Mouse (Mus musculus): ENCODE results near the gene Orc2. TPM values are rescaled to one million over a fixed set of nuclear protein-coding genes. Genes with fewer than 3 reads are reported as not detected.
A peak's percentile ranks its signal among the peaks of the same experiment; 100 is the strongest.

The Orc2 gene
- total and polyA plus RNA-seq, 3 experiments, result 48.6 to 151 (median 99.1) TPM

- in situ Hi-C loops (cut with MboI; ENCODE audit: low pct_ligation_motif_present, low pct_unique_long_range_greater_than_20kb, low sequenced_read_pairs) (no loop called here), dilution Hi-C loops (cut with MboI; ENCODE audit: extremely low pct_ligation_motif_present, extremely low pct_unique_long_range_greater_than_20kb, low sequenced_read_pairs) (no loop called here)
- peaks cover 5 to 24% of the 10 kb centered on the region in 2 experiments for H3K4me1 ChIP-seq (ENCODE audit: control insufficient read depth in 1 of 2, insufficient read depth in 2 of 2)
- no peak for DNase-seq (ENCODE audit: extremely low read depth)
- H3K36me3 ChIP-seq (replicated peaks in 1 of 2; ENCODE audit: control insufficient read depth in 1 of 2, insufficient read depth in 1 of 2, low read length in 1 of 2), result peaks cover 35 to 64% of the 10 kb centered on the region in 2 experiments
- no peak overlapping the region for H3K4me2 ChIP-seq (ENCODE audit: insufficient read depth, low read depth, poor library complexity, severe bottlenecking)
- peaks cover 37% of the 10 kb centered on the region for H3K79me2 ChIP-seq (replicated peaks; ENCODE audit: control insufficient read depth, extremely low read depth, insufficient read depth, poor library complexity, severe bottlenecking)
- TF ChIP-seq MAX (IDR thresholded peaks at IDR 0.05; ENCODE audit: low read length) (no peak), CTCF (conservative IDR thresholded peaks at IDR 0.05 in 1 of 2, IDR thresholded peaks at IDR 0.05 in 1 of 2; ENCODE audit: low read depth in 2 of 2, low read length in 2 of 2) (peak in 1 of 2 experiments; percentile 20; a peak in 2 of 4 replicates)
- no peak overlapping the region for H3K27ac ChIP-seq (ENCODE audit: insufficient read depth, low read depth)
- no peak overlapping the region for H3K9ac ChIP-seq (ENCODE audit: insufficient read depth, low read depth)
- H3K4me3 ChIP-seq (replicated peaks in 1 of 3; ENCODE audit: low read depth in 2 of 3, low read length in 2 of 3, poor library complexity in 1 of 3), result no peak overlapping the region
- H3K27me3 ChIP-seq (replicated peaks), result no peaks in the 10 kb centered on the region
- peaks cover 3% of the 10 kb centered on the region for H3K9me3 ChIP-seq (replicated peaks; ENCODE audit: low read length)
Measured at GRCm38 (mm10) chr1:58448396-58448795, 56.5 kb downstream of the Orc2 start.

DNA sequence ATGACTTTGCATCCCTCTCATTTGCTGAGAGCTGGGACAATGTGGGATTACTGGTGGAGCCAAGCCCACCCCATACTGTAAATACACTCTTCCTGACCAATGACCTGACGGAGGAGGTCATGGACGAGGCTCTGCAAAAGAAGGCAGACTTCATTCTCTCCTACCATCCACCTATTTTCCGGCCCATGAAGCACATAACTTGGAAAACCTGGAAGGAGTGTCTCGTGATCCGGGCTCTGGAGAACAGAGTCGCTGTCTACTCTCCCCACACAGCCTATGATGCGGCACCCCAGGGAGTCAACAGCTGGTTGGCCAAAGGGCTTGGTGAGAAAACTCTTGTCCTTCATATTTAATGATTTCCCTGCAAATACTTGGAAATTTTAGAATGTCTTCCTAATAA, 57.1 kb downstream of the Orc2 start:
- Histone ChIP-seq H3K9me3 (replicated peaks; ENCODE audit: low read length) (no peaks in the 10 kb centered on the region), H3K9ac (ENCODE audit: insufficient read depth, low read depth) (no peak overlapping the region), H3K27me3 (replicated peaks) (no peaks in the 10 kb centered on the region), H3K4me2 (ENCODE audit: insufficient read depth, low read depth, poor library complexity, severe bottlenecking) (no peak overlapping the region), H3K4me1 (ENCODE audit: control insufficient read depth in 1 of 2, insufficient read depth in 2 of 2) (peaks cover 5 to 24% of the 10 kb centered on the region in 2 experiments), H3K79me2 (replicated peaks; ENCODE audit: control insufficient read depth, extremely low read depth, insufficient read depth, poor library complexity, severe bottlenecking) (peaks cover 37% of the 10 kb centered on the region), H3K36me3 (replicated peaks in 1 of 2; ENCODE audit: control insufficient read depth in 1 of 2, insufficient read depth in 1 of 2, low read length in 1 of 2) (peaks cover 29 to 61% of the 10 kb centered on the region in 2 experiments), H3K27ac (ENCODE audit: insufficient read depth, low read depth) (no peak overlapping the region), H3K4me3 (replicated peaks in 1 of 3; ENCODE audit: low read depth in 2 of 3, low read length in 2 of 3, poor library complexity in 1 of 3) (no peak overlapping the region)
- DNase-seq (ENCODE audit: extremely low read depth), result no peak
- dilution Hi-C loops (cut with MboI; ENCODE audit: extremely low pct_ligation_motif_present, extremely low pct_unique_long_range_greater_than_20kb, low sequenced_read_pairs) (no loop called here), in situ Hi-C loops (cut with MboI; ENCODE audit: low pct_ligation_motif_present, low pct_unique_long_range_greater_than_20kb, low sequenced_read_pairs) (no loop called here)
- TF ChIP-seq SMC3 (IDR thresholded peaks at IDR 0.05; ENCODE audit: low read depth, low read length) (no peak), JUND (conservative IDR thresholded peaks at IDR 0.05; ENCODE audit: low read depth, low read length) (no peak), ELF1 (IDR thresholded peaks at IDR 0.05; ENCODE audit: low read depth, low read length) (no peak), MAX (IDR thresholded peaks at IDR 0.05; ENCODE audit: low read length) (no peak), MEF2A (IDR thresholded peaks at IDR 0.05; ENCODE audit: borderline replicate concordance, low read depth, low read length) (no peak), IRF4 (IDR thresholded peaks at IDR 0.05; ENCODE audit: low read depth, low read length) (no peak), GABPA (IDR thresholded peaks at IDR 0.05; ENCODE audit: insufficient replicate concordance, low read depth, low read length) (no peak), BHLHE40 (IDR thresholded peaks at IDR 0.05; ENCODE audit: low read depth, low read length) (no peak), PAX5 (IDR thresholded peaks at IDR 0.05; ENCODE audit: low read length) (no peak), UBTF (IDR thresholded peaks at IDR 0.05; ENCODE audit: low read depth, low read length) (no peak), MXI1 (IDR thresholded peaks at IDR 0.05; ENCODE audit: low read depth, low read length) (no peak), ZMIZ1 (IDR thresholded peaks at IDR 0.05; ENCODE audit: low read depth, low read length) (no peak), TCF12 (IDR thresholded peaks at IDR 0.05; ENCODE audit: low read depth, low read length) (no peak), TBP (conservative IDR thresholded peaks at IDR 0.05; ENCODE audit: low read depth, low read length) (no peak), ZKSCAN1 (IDR thresholded peaks at IDR 0.05; ENCODE audit: borderline replicate concordance, low read depth, low read length) (no peak), HCFC1 (IDR thresholded peaks at IDR 0.05; ENCODE audit: low read depth, low read length) (no peak), ETS1 (conservative IDR thresholded peaks at IDR 0.05; ENCODE audit: low read depth, low read length) (no peak), NRF1 (IDR thresholded peaks at IDR 0.05; ENCODE audit: low read depth, low read length) (no peak), ZNF384 (IDR thresholded peaks at IDR 0.05; ENCODE audit: low read depth, low read length) (no peak)
